Mouse (Mus musculus) kidney, postnatal 14 days (tissue): ENCODE results near the gene Prmt7.
A peak's percentile ranks its signal among the peaks of the same experiment; 100 is the strongest.
"Not testable (repeated sequence)": the region's sequence is repeated elsewhere in the genome, so short reads cannot be mapped to it uniquely, and the experiment has no call there.

Experiments used
- DNase-seq: peaks from one replicate; pipeline ENCODE4 v3.0.0; 2022; ENCODE audit warnings: mixed read lengths

Prmt7 gene

GRCm38 (mm10) chr8:106210821-106211345, at the start of gene Prmt7, which contains the start of gene Slc7a6os:
Gene Prmt7, plus strand, starts transcription at chr8:106210936.
Gene Slc7a6os, minus strand, starts transcription at chr8:106210935.
- DNase-seq: peak; percentile 97

GRCm38 (mm10) chr8:106163251-106163650, 47.5 kb upstream of the Prmt7 start:
- no peak for DNase-seq

- DNase-seq: peak; percentile 75
Measured at GRCm38 (mm10) chr8:106165460-106165859, 45.3 kb upstream of the Prmt7 start.

GRCm38 (mm10) chr8:106168356-106169016, 42.2 kb upstream of the Prmt7 start, which contains the start of gene Slc7a6:
Gene Slc7a6, plus strand, starts transcription at chr8:106168857.
- peak; percentile 88 for DNase-seq

- DNase-seq: peak; percentile 40
Measured at GRCm38 (mm10) chr8:106169017-106169933, 41.5 kb upstream of the Prmt7 start.

- DNase-seq: no peak
Measured at GRCm38 (mm10) chr8:106169934-106170480, 40.7 kb upstream of the Prmt7 start.

GRCm38 (mm10) chr8:106173566-106173965, 37.2 kb upstream of the Prmt7 start:
- no peak for DNase-seq

DNA sequence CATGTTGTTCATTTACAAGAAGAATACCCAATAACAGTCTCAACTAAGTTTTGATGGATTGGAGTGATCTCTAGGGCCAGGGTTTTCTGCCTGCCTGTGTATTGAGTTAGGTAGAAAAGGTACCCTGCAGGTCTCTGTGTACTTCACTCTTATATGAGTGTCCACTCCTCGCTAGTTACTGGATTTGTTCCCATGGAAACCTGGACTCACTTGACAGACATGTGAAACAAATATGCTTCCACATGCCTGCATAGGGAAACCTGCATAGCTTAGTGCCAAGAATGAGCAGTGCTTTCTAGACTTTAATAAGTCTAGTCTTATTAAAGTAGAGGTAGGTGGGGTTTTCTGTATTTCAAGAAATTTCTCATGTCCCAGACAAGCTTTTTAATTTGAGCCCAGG, 33.8 kb upstream of the Prmt7 start:
- no peak for DNase-seq

- DNase-seq: no peak
Measured at GRCm38 (mm10) chr8:106177594-106177993, 33.1 kb upstream of the Prmt7 start.

GRCm38 (mm10) chr8:106178428-106178827, 32.3 kb upstream of the Prmt7 start:
- no peak for DNase-seq

DNA sequence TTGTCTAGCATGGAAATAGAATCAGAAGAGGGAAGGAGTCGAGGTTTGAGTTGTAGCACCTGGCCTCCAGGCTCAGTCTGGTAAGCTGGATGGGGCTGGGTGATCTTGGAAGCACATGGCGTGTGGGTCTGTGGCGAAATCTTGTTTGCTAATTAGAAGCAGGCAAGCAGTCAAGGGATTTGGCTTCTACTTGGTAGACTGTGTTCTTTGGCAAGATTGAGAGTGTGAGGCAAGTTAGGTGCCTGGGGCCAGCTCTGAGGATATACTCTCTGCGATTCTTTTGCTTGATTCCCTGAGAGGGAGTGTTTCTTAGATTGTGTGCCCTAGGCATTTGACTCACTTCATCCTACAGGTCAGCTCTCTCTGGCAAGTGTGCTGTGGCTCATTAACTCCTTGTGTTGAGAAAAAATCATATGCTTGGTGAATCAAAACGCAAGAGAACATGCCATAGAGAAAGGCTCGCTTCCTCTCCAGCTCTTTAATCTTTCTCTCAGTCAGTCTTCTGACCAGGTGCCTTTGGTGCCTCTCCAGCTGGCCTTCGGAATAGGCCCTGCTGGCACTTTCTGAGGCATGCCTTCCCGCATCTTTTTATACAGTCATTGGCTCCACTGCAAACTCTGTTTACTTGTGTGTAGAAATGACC, 25.0 kb upstream of the Prmt7 start:
- peak; percentile 13 for DNase-seq

- no peak for DNase-seq
Measured at GRCm38 (mm10) chr8:106186394-106186793, 24.3 kb upstream of the Prmt7 start.

GRCm38 (mm10) chr8:106189162-106189561, 21.6 kb upstream of the Prmt7 start:
- no peak for DNase-seq

GRCm38 (mm10) chr8:106191639-106192038, 19.1 kb upstream of the Prmt7 start:
- DNase-seq: no peak

- no peak for DNase-seq
Measured at GRCm38 (mm10) chr8:106193162-106193561, 17.6 kb upstream of the Prmt7 start.

GRCm38 (mm10) chr8:106194062-106194461, 16.7 kb upstream of the Prmt7 start:
- DNase-seq: no peak

DNA sequence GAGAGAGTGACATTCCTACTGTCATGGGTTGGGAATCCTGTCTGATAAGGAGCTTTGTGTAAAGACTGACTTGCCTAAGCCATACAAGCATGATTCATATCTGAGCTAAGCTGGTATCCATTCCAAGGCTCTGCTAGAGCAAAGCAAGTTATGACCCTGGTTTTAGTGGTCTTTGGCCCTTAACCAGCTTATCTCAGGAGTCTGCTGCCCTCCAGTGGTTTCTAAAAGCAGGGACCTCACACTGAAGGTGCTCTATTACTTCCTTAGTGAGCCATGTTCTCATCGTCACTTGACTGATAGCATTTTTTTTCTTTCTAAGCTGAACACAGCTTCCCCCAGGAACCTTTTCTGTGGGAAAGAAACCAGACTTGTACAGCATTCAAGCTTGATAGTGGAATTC, 12.0 kb upstream of the Prmt7 start:
- peak; percentile 65 for DNase-seq

DNA sequence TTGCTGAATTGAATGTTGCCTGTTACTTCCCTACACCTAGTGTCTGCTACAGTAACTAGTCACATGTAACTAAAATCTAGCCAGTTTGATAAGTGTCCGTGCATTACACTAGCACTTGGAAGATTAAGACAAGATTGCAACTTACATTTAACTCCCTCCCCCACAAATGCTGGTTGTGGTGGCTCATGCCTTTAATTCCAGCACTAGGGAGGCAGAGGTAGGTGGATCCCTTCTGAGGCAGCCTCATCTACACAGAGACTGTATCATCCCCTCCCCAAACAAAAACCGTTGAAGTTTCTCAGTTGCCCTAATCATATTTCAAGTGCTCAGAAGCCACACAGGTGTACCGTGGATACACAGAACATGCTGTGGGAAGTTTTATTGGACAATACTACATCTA, 11.1 kb upstream of the Prmt7 start:
- not testable (repeated sequence) for DNase-seq

GRCm38 (mm10) chr8:106210035-106210731, 553 bp upstream of the Prmt7 start:
- no peak for DNase-seq

- no peak for DNase-seq
Measured at GRCm38 (mm10) chr8:106211421-106211820, 685 bp downstream of the Prmt7 start.

- DNase-seq: no peak
Measured at GRCm38 (mm10) chr8:106213959-106214358, 3.2 kb downstream of the Prmt7 start.

DNA sequence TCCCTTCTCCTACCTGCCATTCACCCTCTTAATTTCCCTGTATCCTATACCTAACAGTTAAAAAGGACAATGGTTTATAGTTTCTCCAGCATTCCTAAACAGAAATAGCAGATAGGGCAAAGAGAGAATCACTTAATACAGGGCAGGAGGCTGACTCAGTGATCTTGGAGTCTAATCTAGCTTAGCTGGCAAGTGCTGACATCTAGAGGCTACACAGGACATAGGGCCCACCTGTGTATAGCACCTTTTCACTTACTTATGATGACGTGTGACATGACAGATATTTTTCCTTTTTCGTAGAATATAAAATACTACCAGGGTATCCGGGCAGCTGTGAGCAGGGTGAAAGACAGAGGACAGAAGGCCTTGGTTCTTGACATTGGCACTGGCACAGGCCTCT, 8.9 kb downstream of the Prmt7 start:
- DNase-seq: no peak
